In genomic region chr1:19826455-19827366, GRCm38 (mm10) we compare ENCODE assay signal across 26 mouse cellular contexts.
DNase-seq lines count a peak whose midpoint lies in the region; ATAC-seq and TF ChIP-seq lines count a peak whose summit lies in the region.
"Had no signal": no experiment of that assay in that cellular context is flagged by ENCODE, and none has a peak within 500 bp of the region (broad histone marks: within the 10 kb centered on the region; RNA-seq: fewer than 3 reads in every experiment).

No protein-coding gene starts in this region.

- no peaks in the 10 kb centered on the region for H3K27me3 ChIP-seq in forebrain, embryonic 15.5 days
- no peaks in the 10 kb centered on the region for H3K27me3 ChIP-seq in forebrain, postnatal 0 days (ENCODE audit: insufficient read depth, low read length)
- no peaks in the 10 kb centered on the region for H3K27me3 ChIP-seq in neural tube, embryonic 11.5 days (ENCODE audit: control insufficient read depth, insufficient read depth, low read length)
- no peaks in the 10 kb centered on the region for H3K27me3 ChIP-seq in neural tube, embryonic 15.5 days (replicated peaks)
- no peaks in the 10 kb centered on the region for H3K27me3 ChIP-seq in midbrain, embryonic 13.5 days
- H3K27me3 ChIP-seq in midbrain, postnatal 0 days (ENCODE audit: insufficient read depth, low read length): no peaks in the 10 kb centered on the region
- H3K27me3 ChIP-seq: embryonic facial prominence, embryonic 12.5 days; kidney, embryonic 15.5 days had no signal

- no peak overlapping the region for H3K4me2 ChIP-seq in forebrain, embryonic 15.5 days (replicated peaks)
- H3K4me2 ChIP-seq in forebrain, postnatal 0 days (ENCODE audit: low read depth): no peak overlapping the region
- no peak overlapping the region for H3K4me2 ChIP-seq in neural tube, embryonic 11.5 days (ENCODE audit: low read depth)
- H3K4me2 ChIP-seq in neural tube, embryonic 15.5 days: no peak overlapping the region
- H3K4me2 ChIP-seq in midbrain, embryonic 13.5 days (replicated peaks): no peak overlapping the region
- no peak overlapping the region for H3K4me2 ChIP-seq in midbrain, postnatal 0 days (ENCODE audit: low read depth, low read length, poor library complexity, severe bottlenecking)
- H3K4me2 ChIP-seq: embryonic facial prominence, embryonic 12.5 days; kidney, embryonic 15.5 days had no signal

- no peaks in the 10 kb centered on the region for H3K36me3 ChIP-seq in forebrain, embryonic 15.5 days
- H3K36me3 ChIP-seq in forebrain, postnatal 0 days (ENCODE audit: insufficient read depth): no peaks in the 10 kb centered on the region
- no peaks in the 10 kb centered on the region for H3K36me3 ChIP-seq in neural tube, embryonic 11.5 days (ENCODE audit: control insufficient read depth, insufficient read depth, low read length)
- H3K36me3 ChIP-seq in neural tube, embryonic 15.5 days: no peaks in the 10 kb centered on the region
- H3K36me3 ChIP-seq in midbrain, embryonic 13.5 days: no peaks in the 10 kb centered on the region
- no peaks in the 10 kb centered on the region for H3K36me3 ChIP-seq in midbrain, postnatal 0 days (ENCODE audit: insufficient read depth, low read length)
- H3K36me3 ChIP-seq: embryonic facial prominence, embryonic 12.5 days; hindbrain, embryonic 10.5 days; kidney, embryonic 15.5 days had no signal

- no peaks in the 10 kb centered on the region for H3K9me3 ChIP-seq in forebrain, embryonic 15.5 days
- H3K9me3 ChIP-seq in forebrain, postnatal 0 days (ENCODE audit: low read length): no peaks in the 10 kb centered on the region
- no peaks in the 10 kb centered on the region for H3K9me3 ChIP-seq in neural tube, embryonic 11.5 days (ENCODE audit: control insufficient read depth, low read length)
- no peaks in the 10 kb centered on the region for H3K9me3 ChIP-seq in neural tube, embryonic 15.5 days (replicated peaks)
- no peaks in the 10 kb centered on the region for H3K9me3 ChIP-seq in midbrain, embryonic 13.5 days
- H3K9me3 ChIP-seq in midbrain, postnatal 0 days (ENCODE audit: low read length): no peaks in the 10 kb centered on the region
- H3K9me3 ChIP-seq: embryonic facial prominence, embryonic 12.5 days; hindbrain, embryonic 10.5 days; kidney, embryonic 15.5 days had no signal

- WGBS in forebrain, embryonic 15.5 days: 40% methylated on average over 12 of the region's 12 CpGs
- WGBS in forebrain, postnatal 0 days: 39% methylated on average over 12 of the region's 12 CpGs
- 70% methylated on average over 12 of the region's 12 CpGs for WGBS in neural tube, embryonic 11.5 days
- WGBS in neural tube, embryonic 15.5 days: 43% methylated on average over 12 of the region's 12 CpGs
- 52% methylated on average over 12 of the region's 12 CpGs for WGBS in midbrain, embryonic 13.5 days
- WGBS in midbrain, postnatal 0 days: 41% methylated on average over 12 of the region's 12 CpGs

- DNase-seq in forebrain, postnatal 0 days: no peak
- DNase-seq in neural tube, embryonic 11.5 days (ENCODE audit: low spot score): no peak
- no peak for DNase-seq in midbrain, postnatal 0 days (ENCODE audit: low spot score)
- DNase-seq in ovary, postnatal 10 days (ENCODE audit: low spot score): no peak
- DNase-seq: adrenal gland, adult 2 months; adrenal gland, postnatal 36 days; B cell, adult 2 months; cerebellum, adult 8-10 months; cerebellum, postnatal 25 days; embryo, embryonic 11 days; gastrocnemius, postnatal 10 days; heart, postnatal 14 days; kidney, adult 18-20 months; kidney, postnatal 25 days; liver; lung, adult 2 months; lung, postnatal 10 days; thymus, postnatal 4 days had no signal

- peak; percentile 60; the same call in 1 of the 2 replicates for ATAC-seq in forebrain, embryonic 15.5 days (replicated peaks)
- no peak for ATAC-seq in forebrain, postnatal 0 days
- peak; percentile 31; the same call in 1 of the 2 replicates for ATAC-seq in neural tube, embryonic 11.5 days (ENCODE audit: insufficient read depth, low FRiP score, low TSS enrichment)
- ATAC-seq in neural tube, embryonic 15.5 days (ENCODE audit: low FRiP score): no peak
- peak; percentile 87 for ATAC-seq in midbrain, embryonic 13.5 days
- peak; percentile 85 for ATAC-seq in midbrain, postnatal 0 days (ENCODE audit: low FRiP score)

- no peak overlapping the region for H3K27ac ChIP-seq in forebrain, embryonic 15.5 days (replicated peaks)
- no peak overlapping the region for H3K27ac ChIP-seq in forebrain, postnatal 0 days (ENCODE audit: low read depth, low read length)
- no peak overlapping the region for H3K27ac ChIP-seq in neural tube, embryonic 11.5 days (ENCODE audit: low read depth, low read length)
- no peak overlapping the region for H3K27ac ChIP-seq in neural tube, embryonic 15.5 days (replicated peaks)
- 0 out of 2 replicates have a peak overlapping the region, but pooled peaks have one; percentile 9 for H3K27ac ChIP-seq in midbrain, embryonic 13.5 days
- H3K27ac ChIP-seq in midbrain, postnatal 0 days (ENCODE audit: low read depth, low read length): no peak overlapping the region
- H3K27ac ChIP-seq: embryonic facial prominence, embryonic 12.5 days; hindbrain, embryonic 10.5 days; kidney, embryonic 15.5 days; liver, embryonic 14.5 days; macrophage had no signal

- H3K4me1 ChIP-seq in forebrain, embryonic 15.5 days: no peaks in the 10 kb centered on the region
- no peaks in the 10 kb centered on the region for H3K4me1 ChIP-seq in forebrain, postnatal 0 days (ENCODE audit: insufficient read depth)
- H3K4me1 ChIP-seq in neural tube, embryonic 11.5 days (ENCODE audit: control insufficient read depth, insufficient read depth, low read length): no peaks in the 10 kb centered on the region
- no peaks in the 10 kb centered on the region for H3K4me1 ChIP-seq in neural tube, embryonic 15.5 days
- H3K4me1 ChIP-seq in midbrain, embryonic 13.5 days (replicated peaks): peaks cover 5% of the 10 kb centered on the region; the same call in 1 of the 2 replicates
- no peaks in the 10 kb centered on the region for H3K4me1 ChIP-seq in midbrain, postnatal 0 days (ENCODE audit: insufficient read depth, low read length)
- H3K4me1 ChIP-seq: embryonic facial prominence, embryonic 12.5 days; kidney, embryonic 15.5 days had no signal

- no peak overlapping the region for H3K9ac ChIP-seq in forebrain, embryonic 15.5 days (replicated peaks)
- no peak overlapping the region for H3K9ac ChIP-seq in forebrain, postnatal 0 days
- H3K9ac ChIP-seq in neural tube, embryonic 11.5 days (ENCODE audit: low read length): no peak overlapping the region
- H3K9ac ChIP-seq in neural tube, embryonic 15.5 days (replicated peaks): no peak overlapping the region
- H3K9ac ChIP-seq in midbrain, embryonic 13.5 days (replicated peaks): no peak overlapping the region; the same call in 1 of the 2 replicates
- no peak overlapping the region for H3K9ac ChIP-seq in midbrain, postnatal 0 days (replicated peaks; ENCODE audit: low read length, poor library complexity, severe bottlenecking)
- H3K9ac ChIP-seq: embryonic facial prominence, embryonic 12.5 days; kidney, embryonic 15.5 days; liver, embryonic 14.5 days had no signal

- TF ChIP-seq CTCF in forebrain, postnatal 0 days (IDR thresholded peaks at IDR 0.05; ENCODE audit: low read depth): no peak
- no peak for TF ChIP-seq CTCF in midbrain, postnatal 0 days (IDR thresholded peaks at IDR 0.05)

- no peak overlapping the region for H3K4me3 ChIP-seq in forebrain, embryonic 15.5 days
- no peak overlapping the region for H3K4me3 ChIP-seq in forebrain, postnatal 0 days (ENCODE audit: low read depth, low read length)
- no peak overlapping the region for H3K4me3 ChIP-seq in neural tube, embryonic 11.5 days (ENCODE audit: low read depth, low read length)
- no peak overlapping the region for H3K4me3 ChIP-seq in neural tube, embryonic 15.5 days (replicated peaks)
- H3K4me3 ChIP-seq in midbrain, embryonic 13.5 days (replicated peaks): no peak overlapping the region
- H3K4me3 ChIP-seq in midbrain, postnatal 0 days (ENCODE audit: low read depth, low read length): no peak overlapping the region
- H3K4me3 ChIP-seq: embryonic facial prominence, embryonic 12.5 days; hindbrain, embryonic 10.5 days; kidney, embryonic 15.5 days had no signal

Comparison
In these comparisons a context has a peak if more than half of its experiments do, and no peak if none do; other contexts are left out.
1. ATAC-seq: peak in forebrain, embryonic 15.5 days (single experiment), neural tube, embryonic 11.5 days (single experiment), midbrain, embryonic 13.5 days (single experiment) and midbrain, postnatal 0 days (single experiment); none in forebrain, postnatal 0 days (single experiment) and neural tube, embryonic 15.5 days (single experiment).